Mouse (Mus musculus) heart, postnatal 36 days (tissue): ENCODE data around the gene Snrnp40. TPM values are rescaled to one million over a fixed set of nuclear protein-coding genes. Genes with fewer than 3 reads are reported as not detected.
A peak's percentile ranks its signal among the peaks of the same experiment; 100 is the strongest.

ENCODE experiments used
- DNase-seq, 2 experiments: peaks; one replicate each; pipeline ENCODE4 v3.0.0; 2021 to 2022
- intact Hi-C: fragments of 180-260 bp; cut with DNase I; formaldehyde crosslinking; loops from one replicate; pipeline ENCODE4 v1.15.1; 2025
- total RNA-seq, 2 experiments: library from RNA; stranded (reverse); gene quantifications; 2 replicates each; pipeline ENCODE4 v1.2.3; 2021

Snrnp40 gene
- total RNA-seq, 2 experiments from 2014 or later, result 12.2 to 16.5 TPM

GRCm38 (mm10) chr4:130377500-130377899 is 17.6 kb downstream of the Snrnp40 start:
- DNase-seq, result no peak
- intact Hi-C loops, result no loop called here

- no peak for DNase-seq
- intact Hi-C loops, result no loop called here
Measured at GRCm38 (mm10) chr4:130379181-130379580, 19.2 kb downstream of the Snrnp40 start.

GRCm38 (mm10) chr4:130380418-130380817 is 20.5 kb downstream of the Snrnp40 start:
- intact Hi-C loops, result no loop called here

DNA sequence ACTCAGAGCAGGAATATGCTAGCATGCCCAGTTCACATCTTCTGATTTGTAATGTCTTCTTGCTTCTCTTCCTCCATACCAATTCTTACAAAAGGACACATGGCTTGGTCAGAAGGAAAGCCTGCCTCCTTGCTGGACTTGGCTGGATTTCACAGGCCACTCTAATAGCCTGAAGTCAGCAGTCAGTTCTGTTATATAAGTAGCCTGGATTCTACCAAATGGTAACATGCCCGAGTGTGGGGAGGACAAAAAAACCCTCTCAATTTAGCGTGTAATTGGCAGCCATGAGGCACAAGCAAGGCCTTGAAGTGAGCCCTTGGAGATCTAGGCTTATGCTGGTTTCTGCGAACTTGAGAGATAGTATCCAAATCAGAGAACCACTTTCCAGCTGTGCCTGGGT is 27.3 kb downstream of the Snrnp40 start:
- no peak for DNase-seq
- intact Hi-C loops, result no loop called here

More at GRCm38 (mm10) chr4:130380418-130380817, 20.5 kb downstream of the Snrnp40 start:
- no peak for DNase-seq

GRCm38 (mm10) chr4:130389496-130389895 is 29.6 kb downstream of the Snrnp40 start:
- intact Hi-C loops, result no loop called here
- peak; percentile 53 to 61 for DNase-seq

GRCm38 (mm10) chr4:130389927-130390326 is 30.0 kb downstream of the Snrnp40 start:
- DNase-seq, result no peak
- intact Hi-C loops, result no loop called here

- no peak for DNase-seq
- intact Hi-C loops, result no loop called here
Measured at GRCm38 (mm10) chr4:130391265-130391664, 31.3 kb downstream of the Snrnp40 start.

Other genes starting within 250 kb of the Snrnp40 start
- gene Hcrtr1, start 220.8 kb upstream of the Snrnp40 start, total RNA-seq, result not detected
- gene Tinagl1, start 185.0 kb upstream of the Snrnp40 start, total RNA-seq, result 10 to 100 TPM; 55.2 to 76.8 TPM
- gene Gm853, start 137.7 kb upstream of the Snrnp40 start, total RNA-seq, result not detected
- 1 to 10 TPM; 2.1 to 2.5 TPM for gene Serinc2, start 80.9 kb upstream of the Snrnp40 start, total RNA-seq
- gene Fabp3, start 51.5 kb upstream of the Snrnp40 start, total RNA-seq, result 1,000 to 10,000 TPM; 6,013 to 6,518 TPM
- under 1 TPM; 0.57 to 0.89 TPM for gene Gm10570, start 51.5 kb upstream of the Snrnp40 start, total RNA-seq
- 10 to 100 TPM; 26.7 to 28.9 TPM for gene Zcchc17, start 189 bp upstream of the Snrnp40 start, total RNA-seq
- gene Nkain1, start 214.0 kb downstream of the Snrnp40 start, total RNA-seq, result 1 to 10 TPM; 4.0 to 7.7 TPM